Mouse (Mus musculus) liver, adult (tissue): Measurements from ENCODE around the gene Arhgef7.

Experiments
- GATA4 ChIP-seq: IDR thresholded peaks from 2 replicates; pipeline ENCODE4 v1.6.1; 2014; ENCODE audit warnings: mild to moderate bottlenecking, low read length; ENCODE audit not compliant: insufficient replicate concordance

Gene Arhgef7

DNA sequence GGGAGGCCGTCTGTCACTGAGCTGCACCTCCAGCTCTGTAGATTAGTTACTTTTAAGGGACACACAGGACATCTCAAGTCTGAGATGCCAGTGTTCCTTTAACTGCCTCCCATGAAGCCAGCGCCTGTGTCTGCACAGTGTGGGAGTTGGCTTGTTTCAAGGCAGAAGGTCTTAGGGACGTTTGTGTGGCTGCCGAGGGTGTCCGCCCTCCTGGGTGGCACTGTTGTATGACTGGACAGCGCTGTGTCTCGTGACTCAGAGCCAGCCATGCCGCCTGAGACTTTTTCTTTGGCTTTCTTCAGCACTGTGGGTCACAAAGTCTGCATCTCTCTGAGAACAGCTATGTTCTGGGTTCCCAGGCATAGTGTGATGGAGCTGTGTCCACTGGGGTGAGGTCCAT lies 69.6 kb downstream of the Arhgef7 start:
- TF ChIP-seq GATA4: no peak

DNA sequence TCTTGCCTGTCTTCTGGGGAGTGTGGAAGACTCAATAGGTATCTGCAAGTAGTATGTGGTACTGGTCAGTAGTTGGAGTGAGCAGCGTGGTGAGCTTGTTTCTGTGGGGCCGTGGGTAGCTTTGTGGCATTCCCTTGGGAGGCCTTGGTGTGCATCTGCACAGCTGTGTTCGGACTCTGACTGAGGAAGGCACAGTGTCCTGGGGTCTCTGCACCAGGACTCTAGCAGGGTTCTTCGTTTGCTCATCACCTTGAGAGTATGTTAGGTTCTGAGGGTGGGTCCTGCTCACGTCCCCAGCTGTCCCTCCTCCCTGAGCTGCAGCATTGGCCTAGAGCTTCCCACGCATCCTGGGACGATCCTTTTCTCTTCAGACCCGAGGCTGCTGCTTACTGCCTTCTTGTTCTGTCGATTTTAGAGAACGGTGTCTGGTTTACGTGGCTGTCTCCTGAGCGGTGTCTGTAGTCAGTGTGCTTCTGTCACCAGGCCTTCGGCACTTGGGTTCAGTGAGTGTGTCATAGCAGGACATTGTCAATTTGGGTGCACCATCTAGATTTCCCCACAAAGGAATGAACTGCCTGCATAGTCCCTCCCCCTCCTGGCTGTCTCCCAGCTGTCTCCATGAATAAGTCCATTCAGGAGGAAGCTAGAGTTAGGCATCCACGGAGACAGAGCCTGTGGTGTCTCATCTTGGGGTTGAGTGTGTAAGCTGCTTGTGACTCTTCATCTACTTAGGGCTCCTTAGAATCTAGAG lies 70.4 kb downstream of the Arhgef7 start:
- TF ChIP-seq GATA4: no peak

DNA sequence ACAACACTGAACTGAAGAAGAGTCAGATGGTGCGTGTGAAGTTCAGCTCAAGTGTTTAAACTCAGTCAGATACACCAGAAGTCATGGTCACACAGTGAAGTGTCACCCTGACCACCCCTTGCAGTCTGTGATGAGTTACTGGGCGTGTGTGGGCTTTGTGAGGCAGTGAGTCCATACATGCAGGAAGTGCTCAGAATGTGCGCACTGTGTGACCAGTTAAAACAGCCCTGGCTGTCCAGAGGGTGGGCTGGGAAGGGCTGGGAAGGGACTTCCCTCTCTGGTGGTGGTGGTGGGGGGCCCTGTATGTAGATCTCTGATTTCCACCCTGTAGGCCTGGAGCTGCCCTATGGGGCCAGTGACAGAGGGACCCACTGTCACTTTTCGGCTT lies 71.0 kb downstream of the Arhgef7 start:
- no peak for TF ChIP-seq GATA4

DNA sequence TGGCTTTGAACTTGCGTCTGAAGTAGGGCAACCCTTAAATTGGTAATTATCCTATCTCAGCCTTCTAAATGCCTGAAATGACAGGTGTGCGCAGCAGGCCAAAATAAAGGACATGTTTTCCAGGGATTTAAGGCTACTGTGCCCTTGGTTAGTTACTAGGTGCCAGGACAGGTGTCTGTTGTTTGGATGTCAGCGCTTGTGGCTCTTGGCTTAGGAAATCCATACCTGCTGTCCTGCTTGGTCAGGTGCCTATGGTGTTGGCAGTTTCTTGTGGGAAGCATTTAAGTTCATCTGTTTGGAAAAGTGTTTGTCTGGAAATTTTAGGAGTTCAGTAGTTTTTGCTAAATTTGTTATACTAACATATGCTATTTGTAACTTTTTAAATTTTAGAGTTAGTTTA lies 71.6 kb downstream of the Arhgef7 start:
- TF ChIP-seq GATA4: no peak

DNA sequence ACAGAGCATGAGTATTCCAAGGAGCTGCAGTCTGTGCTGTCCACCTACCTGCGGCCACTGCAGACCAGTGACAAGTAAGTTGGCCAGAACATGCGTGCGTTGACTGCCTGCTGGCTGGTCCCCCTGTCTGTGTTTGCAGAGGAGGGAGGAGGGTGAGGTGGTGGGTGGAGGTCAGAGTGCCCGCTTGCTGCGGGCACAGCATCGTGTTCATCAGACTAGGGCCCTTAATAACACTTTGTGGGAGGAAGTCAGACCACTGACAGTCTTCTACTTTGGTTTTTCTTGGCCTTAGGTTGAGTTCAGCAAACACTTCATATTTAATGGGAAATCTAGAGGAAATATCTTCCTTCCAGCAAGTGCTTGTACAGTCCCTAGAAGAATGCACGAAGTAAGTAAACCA lies 73.0 kb downstream of the Arhgef7 start:
- no peak for TF ChIP-seq GATA4

DNA sequence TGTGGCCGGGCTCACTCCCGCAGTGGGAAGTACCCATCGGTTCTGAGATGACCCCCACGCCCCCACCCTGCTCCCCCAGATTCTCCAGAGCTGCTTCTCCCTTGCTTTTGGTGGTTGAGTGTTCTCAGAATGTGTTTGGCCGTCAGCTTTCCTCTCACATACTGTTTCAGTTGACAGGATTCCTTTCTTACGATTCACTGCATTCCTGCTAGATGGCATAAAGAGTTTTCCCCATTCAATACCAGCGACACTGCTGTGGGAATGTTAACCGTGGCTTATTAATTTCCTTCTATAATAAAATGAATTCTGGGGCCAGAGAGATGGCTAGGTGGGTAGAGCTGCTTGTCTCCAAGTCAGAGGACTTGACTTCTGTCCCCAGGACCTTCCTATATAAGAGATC lies 74.0 kb downstream of the Arhgef7 start:
- TF ChIP-seq GATA4: no peak

DNA sequence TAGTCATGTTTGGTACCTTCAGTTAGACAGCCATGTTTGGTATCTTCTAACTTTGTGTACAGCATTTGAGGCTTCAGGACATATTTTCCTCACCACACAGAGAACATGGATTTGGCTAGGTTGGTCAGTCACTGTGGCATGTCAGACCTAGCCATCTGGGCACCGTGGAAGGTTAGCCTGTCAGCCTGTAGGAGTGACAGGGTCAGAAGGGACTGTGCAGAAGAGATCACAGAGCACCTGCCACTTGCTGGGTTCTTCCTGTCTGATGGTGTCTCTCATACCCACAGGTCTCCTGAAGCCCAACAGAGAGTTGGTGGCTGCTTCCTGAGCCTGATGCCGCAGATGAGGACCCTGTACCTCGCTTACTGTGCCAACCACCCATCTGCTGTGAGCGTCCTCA lies 77.4 kb downstream of the Arhgef7 start:
- no peak for TF ChIP-seq GATA4

DNA sequence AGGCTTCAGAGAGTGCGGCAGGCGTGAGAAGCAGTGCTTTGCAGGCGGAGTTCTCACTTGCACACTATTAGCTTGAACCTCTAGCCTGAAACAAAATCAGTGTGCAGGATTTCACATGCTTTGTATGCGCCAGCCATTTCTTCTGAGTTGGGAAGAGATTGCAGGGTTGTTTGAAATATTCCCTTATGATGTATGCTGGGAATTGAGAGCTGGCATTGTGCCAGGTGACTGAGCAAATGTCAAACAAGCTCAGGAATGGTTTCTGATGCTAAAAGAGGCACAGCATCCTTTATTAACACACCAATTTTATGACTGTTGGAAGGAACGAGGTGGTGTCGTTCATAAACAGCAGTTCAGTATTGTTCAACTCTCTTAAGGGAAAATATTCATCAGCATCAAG lies 78.7 kb downstream of the Arhgef7 start:
- no peak for TF ChIP-seq GATA4

DNA sequence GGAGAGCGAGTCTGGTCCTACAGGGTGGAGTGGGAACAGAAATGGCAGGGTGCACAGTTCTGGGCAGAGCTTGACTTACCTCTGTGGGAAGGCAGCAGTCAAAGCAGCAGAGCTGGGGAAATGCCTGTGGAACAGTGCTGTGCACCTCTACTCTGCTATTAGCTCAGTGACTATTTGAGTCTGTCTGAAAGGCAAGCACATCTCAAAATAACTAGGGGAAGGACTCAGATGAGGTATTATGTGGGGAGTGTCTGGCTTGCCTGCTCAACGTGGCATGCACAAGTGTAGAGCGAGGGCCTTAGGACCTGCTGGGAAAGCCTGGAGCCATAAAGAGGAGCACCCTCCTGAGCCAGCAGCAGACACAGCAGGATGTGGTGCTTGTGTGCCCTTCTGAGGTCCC lies 79.8 kb downstream of the Arhgef7 start:
- TF ChIP-seq GATA4: no peak

DNA sequence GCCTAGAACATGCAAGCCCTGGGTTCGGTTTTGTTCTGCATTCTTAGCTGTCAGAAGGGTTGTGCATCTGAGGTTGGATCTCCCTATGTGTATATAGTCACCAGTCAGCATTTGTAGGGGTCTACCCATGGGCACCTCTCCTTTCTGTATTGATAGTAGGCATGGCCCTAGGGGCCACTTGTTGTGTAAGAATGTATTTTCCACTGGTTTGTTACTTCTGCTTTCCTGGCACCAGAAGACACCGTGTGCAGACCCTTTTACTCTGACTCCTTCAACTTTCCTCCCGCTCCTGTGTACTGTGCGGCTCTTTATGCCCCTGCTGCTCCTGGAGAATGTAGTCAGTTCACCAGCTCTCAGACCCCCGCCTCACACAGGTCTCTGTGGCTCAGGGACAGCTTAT lies 80.5 kb downstream of the Arhgef7 start:
- no peak for TF ChIP-seq GATA4

DNA sequence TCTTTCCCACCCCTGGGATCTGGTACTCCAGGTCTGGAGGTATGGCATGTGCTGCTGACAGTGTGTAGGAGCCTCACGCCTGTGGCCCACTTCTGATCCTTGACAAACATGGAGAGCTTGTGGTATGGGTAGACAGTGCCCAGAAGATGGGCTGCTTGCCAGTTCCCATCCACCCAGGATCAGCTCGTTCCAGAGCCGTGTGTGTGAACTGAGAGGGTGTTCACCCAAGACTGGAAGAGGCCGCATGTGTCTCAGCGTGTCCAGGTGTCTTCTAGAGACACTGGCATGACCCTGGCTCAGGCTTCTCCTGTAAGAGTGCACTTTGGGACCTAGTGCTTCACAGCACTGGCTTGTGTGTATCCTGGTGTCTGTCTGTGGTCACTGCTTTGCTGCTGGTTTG lies 82.9 kb downstream of the Arhgef7 start:
- TF ChIP-seq GATA4: no peak

DNA sequence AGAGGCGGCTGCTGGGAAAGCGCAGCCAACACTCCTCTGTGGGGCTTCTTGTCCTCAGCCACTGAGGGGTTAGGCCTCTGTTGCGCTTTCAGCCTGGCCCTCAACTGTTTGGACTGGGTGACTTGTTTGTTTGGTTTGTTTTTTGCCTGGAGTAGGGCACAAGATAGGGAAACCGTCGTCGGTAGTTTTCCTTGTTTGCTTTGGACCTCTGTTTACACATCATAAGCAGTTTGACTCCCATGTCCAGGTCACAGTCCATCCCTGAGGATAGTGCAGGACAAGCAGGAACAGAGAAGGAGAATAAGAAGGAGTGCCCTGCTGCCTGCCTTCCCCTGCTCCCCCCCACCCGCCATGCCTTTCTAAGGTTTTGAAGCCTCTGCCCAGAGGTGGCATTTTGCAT lies 86.3 kb downstream of the Arhgef7 start:
- peak; percentile 16; the same call in 1 of the 2 replicates for TF ChIP-seq GATA4

DNA sequence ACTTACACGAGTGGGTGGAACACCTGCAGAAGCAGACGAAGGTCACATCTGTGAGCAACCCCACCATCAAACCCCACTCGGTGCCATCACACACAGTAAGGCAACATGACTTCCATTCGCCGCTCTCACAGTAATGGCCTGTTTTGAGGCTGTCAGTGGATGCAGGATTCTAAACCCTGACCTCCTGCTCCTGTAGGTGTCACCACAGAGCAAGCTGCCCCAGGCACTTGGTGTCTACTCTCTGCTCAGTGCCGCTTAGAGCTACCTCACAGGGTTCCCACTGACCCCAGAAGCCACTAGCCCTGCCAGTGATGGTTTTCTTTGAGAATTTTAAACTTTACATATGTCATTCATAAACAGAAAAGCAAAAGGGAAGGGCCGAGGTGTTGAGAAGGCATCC lies 87.7 kb downstream of the Arhgef7 start:
- TF ChIP-seq GATA4: no peak

DNA sequence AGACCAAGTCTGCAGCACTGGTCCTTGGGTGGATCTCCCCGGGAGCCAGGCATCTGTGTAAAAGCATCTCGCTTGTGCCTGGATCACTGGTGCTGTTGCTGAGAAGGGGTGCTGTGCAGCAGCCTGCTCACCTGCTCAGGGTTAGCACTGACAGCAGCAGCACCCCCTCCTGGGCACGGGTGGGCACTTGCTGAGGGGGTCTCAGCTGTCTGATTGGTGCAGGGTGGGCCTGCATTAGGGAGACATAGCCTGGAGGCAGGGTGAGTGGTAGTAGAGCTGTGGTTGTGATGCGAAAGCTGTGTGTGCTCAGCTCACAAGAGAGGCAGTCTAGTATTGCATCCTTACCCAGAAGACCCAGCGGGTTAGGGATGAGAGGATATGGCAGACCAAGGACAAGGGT lies 92.6 kb downstream of the Arhgef7 start:
- no peak for TF ChIP-seq GATA4

DNA sequence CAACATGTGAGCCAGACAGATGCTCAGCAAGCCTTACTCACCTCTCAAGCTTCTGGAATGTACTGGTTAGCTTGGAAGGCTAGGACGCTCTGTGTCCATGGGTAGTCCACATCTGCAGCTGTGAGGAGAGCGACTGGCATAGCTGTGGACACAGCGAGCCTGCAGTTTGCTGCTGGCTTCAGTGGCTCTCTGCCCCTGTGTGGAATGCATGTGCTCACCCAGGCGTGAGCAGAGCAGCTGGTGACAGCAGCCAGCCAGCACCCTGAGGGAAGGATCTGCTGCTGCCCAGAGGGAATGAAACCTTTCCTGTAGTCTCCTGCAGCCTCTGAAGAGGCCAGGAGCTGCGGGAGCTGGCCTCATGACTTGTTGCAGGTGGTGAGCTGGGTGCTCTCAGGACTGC lies 93.0 kb downstream of the Arhgef7 start:
- TF ChIP-seq GATA4: no peak

DNA sequence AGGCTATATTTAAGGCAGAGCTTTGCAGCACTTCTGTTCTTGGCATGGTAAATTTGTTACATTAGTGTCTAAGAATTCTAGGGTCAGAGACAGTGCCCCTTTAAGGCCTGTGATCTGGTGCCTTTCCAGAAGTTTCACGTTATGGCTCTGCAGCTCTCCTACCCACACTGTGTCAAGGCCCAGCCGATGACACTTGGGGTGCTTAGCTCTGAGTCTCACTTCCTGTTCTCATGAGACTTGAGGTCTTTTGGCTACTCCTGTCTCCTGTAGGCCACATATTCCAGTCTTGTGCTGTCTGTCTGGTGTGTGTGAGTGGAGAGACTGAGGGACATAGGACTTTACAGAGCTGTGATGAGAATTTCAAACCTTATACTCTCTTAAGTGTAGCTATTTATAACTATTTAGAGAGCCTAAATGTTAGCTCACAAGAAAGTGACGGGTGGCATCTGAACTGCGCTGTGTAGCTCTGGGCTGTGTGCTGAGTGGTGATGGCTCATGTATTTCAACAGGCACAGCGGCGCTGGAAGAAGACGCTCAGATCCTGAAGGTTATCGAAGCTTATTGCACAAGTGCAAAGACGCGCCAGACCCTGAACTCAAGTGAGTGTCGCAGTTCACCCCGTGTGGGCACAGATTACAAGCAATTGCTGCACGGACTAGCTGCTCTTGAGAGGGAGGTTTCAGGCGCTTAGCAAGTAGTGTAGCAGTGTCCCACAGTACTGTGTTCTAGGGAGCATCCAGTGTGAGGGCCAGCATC lies 94.1 kb downstream of the Arhgef7 start:
- no peak for TF ChIP-seq GATA4
